Mouse (Mus musculus): ENCODE data around the gene Gtse1. TPM values are rescaled to one million over a fixed set of nuclear protein-coding genes. Genes with fewer than 3 reads are reported as not detected.

Gtse1 gene
- polyA plus RNA-seq (2015; fragmentation: Nextera tagmentation; extraction: Ambion mirVana) = 20.0 and 22.9 TPM in 2 replicates

DNA sequence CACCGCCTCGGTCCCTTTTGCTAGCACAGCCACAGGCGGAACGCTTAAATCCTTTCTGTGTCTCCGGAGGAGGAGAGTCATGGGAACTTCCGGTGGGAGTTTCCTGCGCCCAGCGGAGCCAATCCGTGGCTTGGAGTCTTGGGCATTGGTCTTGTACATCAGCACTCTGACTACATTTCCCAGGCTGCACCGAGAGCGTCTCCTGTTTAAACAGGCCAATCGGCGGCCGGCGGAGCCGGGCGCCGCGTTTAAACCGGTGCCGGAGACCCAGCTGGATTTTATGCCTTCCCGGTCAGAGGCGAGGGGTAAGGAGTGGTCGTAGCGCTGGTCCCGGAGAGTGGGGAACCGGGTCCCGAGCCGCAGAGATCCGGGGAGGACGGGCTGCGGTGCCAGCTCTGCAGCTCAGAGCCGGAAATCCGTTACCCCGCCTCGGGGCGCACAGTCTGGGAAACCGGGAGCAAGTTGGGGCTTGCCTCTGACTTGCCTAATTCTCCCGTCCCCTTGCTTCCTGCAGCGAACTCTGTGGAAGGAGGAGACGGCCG is at the start of gene Gtse1:
Gtse1 (plus strand) TSS at position 256 of the 542 bp plus-strand sequence.
- H3K9ac ChIP-seq (ENCODE audit: low read depth, low read length) = peak within 1 kb of the TSS; percentile 79
- H3K4me1 ChIP-seq (ENCODE audit: control insufficient read depth, insufficient read depth, low read length) = peaks cover 12% of the 10 kb centered on the region
- under 1% methylated on average over 42 of the region's 42 CpGs for WGBS

GRCm38 (mm10) chr15:85810462-85810805 is 49.1 kb upstream of the Gtse1 start:
- peak overlapping the region; percentile 82 for H3K4me3 ChIP-seq (ENCODE audit: low read length)
- peak overlapping the region; percentile 93 for H3K27ac ChIP-seq (ENCODE audit: low read length)

More for the DNA sequence above, at the start of gene Gtse1:
- H3K27ac ChIP-seq (ENCODE audit: low read length) = 0 out of 2 replicates have a peak within 1 kb of the TSS, but pooled peaks have one; percentile 25
- peak within 1 kb of the TSS; percentile 55 for H3K4me3 ChIP-seq (ENCODE audit: low read length)
- no peaks in the 10 kb centered on the region for H3K36me3 ChIP-seq (ENCODE audit: control insufficient read depth, insufficient read depth, low read length)
- H3K9me3 ChIP-seq (ENCODE audit: control insufficient read depth, low read length) = no peaks in the 10 kb centered on the region
- H3K4me2 ChIP-seq (ENCODE audit: low read depth, low read length) = peak within 1 kb of the TSS; percentile 87
- peak; percentile 99 for ATAC-seq
- H3K27me3 ChIP-seq (replicated peaks; ENCODE audit: control insufficient read depth, insufficient read depth, low read length) = no peaks in the 10 kb centered on the region

DNA sequence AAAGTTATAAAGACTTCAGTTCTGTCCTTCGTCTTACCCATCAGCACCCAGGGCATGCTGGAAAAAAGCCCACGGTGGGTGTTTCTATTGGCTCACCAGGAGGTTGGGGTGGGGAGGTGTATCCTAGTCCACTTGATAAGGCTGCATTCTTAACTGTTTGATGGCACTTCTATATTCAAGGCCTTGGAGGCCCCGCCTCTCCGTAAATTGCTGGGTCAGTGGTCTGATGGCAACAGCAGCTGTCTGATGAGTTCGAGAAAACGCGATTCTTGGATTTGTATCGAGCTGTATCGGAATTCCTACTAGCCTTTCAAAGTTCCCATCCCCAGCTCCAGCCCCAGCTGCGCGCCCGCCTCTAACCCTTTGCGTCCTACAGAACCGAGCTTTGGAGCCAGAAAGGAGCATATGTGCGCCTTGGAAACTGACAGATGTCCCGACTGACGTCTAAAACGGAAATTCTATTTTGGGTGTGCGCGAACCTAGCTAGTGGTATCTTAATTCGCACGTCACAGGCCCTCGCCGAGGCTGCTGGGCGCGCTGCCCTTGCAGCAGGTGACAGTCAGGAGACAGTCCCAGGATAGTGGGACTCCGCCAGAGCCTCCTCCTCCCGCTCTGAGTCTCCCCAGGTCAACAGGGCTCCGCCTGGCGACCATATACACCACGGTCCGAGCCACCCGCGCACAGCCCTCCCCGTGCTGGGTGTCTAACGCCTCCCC is 48.6 kb upstream of the Gtse1 start:
- H3K9ac ChIP-seq (ENCODE audit: low read depth, low read length) = peak overlapping the region; percentile 90
- no peaks in the 10 kb centered on the region for H3K9me3 ChIP-seq (ENCODE audit: control insufficient read depth, low read length)
- H3K36me3 ChIP-seq (ENCODE audit: control insufficient read depth, insufficient read depth, low read length) = no peaks in the 10 kb centered on the region
- no peaks in the 10 kb centered on the region for H3K27me3 ChIP-seq (replicated peaks; ENCODE audit: control insufficient read depth, insufficient read depth, low read length)
- H3K27ac ChIP-seq (ENCODE audit: low read length) = peak overlapping the region; percentile 93
- peak overlapping the region; percentile 80 for H3K4me2 ChIP-seq (ENCODE audit: low read depth, low read length)
- peak; percentile 91 for ATAC-seq
- H3K4me1 ChIP-seq (ENCODE audit: control insufficient read depth, insufficient read depth, low read length) = peaks cover 10% of the 10 kb centered on the region
- H3K4me3 ChIP-seq (ENCODE audit: low read length) = peak overlapping the region; percentile 82
- 3% methylated on average over 36 of the region's 36 CpGs for WGBS

More at GRCm38 (mm10) chr15:85810462-85810805, 49.1 kb upstream of the Gtse1 start:
- Histone ChIP-seq H3K4me2 (ENCODE audit: low read depth, low read length) (peak overlapping the region; percentile 80), H3K9ac (ENCODE audit: low read depth, low read length) (peak overlapping the region; percentile 90), H3K4me1 (ENCODE audit: control insufficient read depth, insufficient read depth, low read length) (peaks cover 10% of the 10 kb centered on the region), H3K9me3 (ENCODE audit: control insufficient read depth, low read length) (no peaks in the 10 kb centered on the region), H3K36me3 (ENCODE audit: control insufficient read depth, insufficient read depth, low read length) (no peaks in the 10 kb centered on the region), H3K27me3 (replicated peaks; ENCODE audit: control insufficient read depth, insufficient read depth, low read length) (no peaks in the 10 kb centered on the region)
- ATAC-seq = no peak
- 61% methylated on average over 5 of the region's 5 CpGs for WGBS

GRCm38 (mm10) chr15:85811535-85812277 is 47.8 kb upstream of the Gtse1 start, which contains the start of gene Cdpf1:
Gene Cdpf1, minus strand, starts transcription at chr15:85811697.
- peaks cover 10% of the 10 kb centered on the region for H3K4me1 ChIP-seq (ENCODE audit: control insufficient read depth, insufficient read depth, low read length)
- ATAC-seq = peak; percentile 91
- no peaks in the 10 kb centered on the region for H3K9me3 ChIP-seq (ENCODE audit: control insufficient read depth, low read length)
- H3K27me3 ChIP-seq (replicated peaks; ENCODE audit: control insufficient read depth, insufficient read depth, low read length) = no peaks in the 10 kb centered on the region
- H3K9ac ChIP-seq (ENCODE audit: low read depth, low read length) = peak within 1 kb of the TSS; percentile 90
- WGBS = 2% methylated on average over 36 of the region's 36 CpGs
- H3K27ac ChIP-seq (ENCODE audit: low read length) = peak within 1 kb of the TSS; percentile 93
- H3K4me3 ChIP-seq (ENCODE audit: low read length) = peak within 1 kb of the TSS; percentile 82
- no peaks in the 10 kb centered on the region for H3K36me3 ChIP-seq (ENCODE audit: control insufficient read depth, insufficient read depth, low read length)
- peak within 1 kb of the TSS; percentile 80 for H3K4me2 ChIP-seq (ENCODE audit: low read depth, low read length)

GRCm38 (mm10) chr15:85813428-85813827 is 46.1 kb upstream of the Gtse1 start:
- H3K36me3 ChIP-seq (ENCODE audit: control insufficient read depth, insufficient read depth, low read length) = no peaks in the 10 kb centered on the region
- H3K27me3 ChIP-seq (replicated peaks; ENCODE audit: control insufficient read depth, insufficient read depth, low read length) = no peaks in the 10 kb centered on the region
- H3K4me1 ChIP-seq (ENCODE audit: control insufficient read depth, insufficient read depth, low read length) = peaks cover 10% of the 10 kb centered on the region
- no peak overlapping the region for H3K27ac ChIP-seq (ENCODE audit: low read length)
- H3K4me3 ChIP-seq (ENCODE audit: low read length) = no peak overlapping the region
- H3K9me3 ChIP-seq (ENCODE audit: control insufficient read depth, low read length) = no peaks in the 10 kb centered on the region
- H3K9ac ChIP-seq (ENCODE audit: low read depth, low read length) = no peak overlapping the region
- ATAC-seq = peak; percentile 47
- WGBS = 46% methylated on average over 10 of the region's 10 CpGs
- no peak overlapping the region for H3K4me2 ChIP-seq (ENCODE audit: low read depth, low read length)

GRCm38 (mm10) chr15:85821203-85822010 is 38.1 kb upstream of the Gtse1 start, which contains the start of gene Pkdrej:
Gene Pkdrej, minus strand, starts transcription at chr15:85821734.
- no peaks in the 10 kb centered on the region for H3K36me3 ChIP-seq (ENCODE audit: control insufficient read depth, insufficient read depth, low read length)
- H3K4me2 ChIP-seq (ENCODE audit: low read depth, low read length) = peak within 1 kb of the TSS; percentile 99
- ATAC-seq = peak; percentile 91
- 1% methylated on average over 61 of the region's 65 CpGs for WGBS
- H3K27me3 ChIP-seq (replicated peaks; ENCODE audit: control insufficient read depth, insufficient read depth, low read length) = no peaks in the 10 kb centered on the region
- H3K9ac ChIP-seq (ENCODE audit: low read depth, low read length) = peak within 1 kb of the TSS; percentile 79
- no peaks in the 10 kb centered on the region for H3K9me3 ChIP-seq (ENCODE audit: control insufficient read depth, low read length)
- no peak within 1 kb of the TSS for H3K27ac ChIP-seq (ENCODE audit: low read length)
- peak within 1 kb of the TSS; percentile 55 for H3K4me3 ChIP-seq (ENCODE audit: low read length)
- peaks cover 6% of the 10 kb centered on the region; the same call in 1 of the 2 replicates for H3K4me1 ChIP-seq (ENCODE audit: control insufficient read depth, insufficient read depth, low read length)

DNA sequence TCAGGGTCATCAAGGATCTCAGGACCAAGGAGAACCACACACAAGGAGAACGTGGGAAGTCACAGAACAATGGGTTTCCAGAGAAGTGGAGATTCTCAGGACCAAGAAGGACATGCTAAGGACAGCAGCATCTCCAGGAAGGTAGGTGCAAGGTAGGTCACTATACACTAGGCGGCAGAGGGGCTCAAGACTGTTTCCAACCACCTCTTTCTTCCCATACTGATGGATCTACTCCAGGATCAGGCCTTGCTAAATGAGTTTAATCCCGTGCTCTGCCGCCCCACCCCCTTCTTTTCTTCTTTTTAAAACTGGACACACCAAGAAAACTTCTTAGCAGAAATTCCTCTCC is 37.6 kb upstream of the Gtse1 start:
- H3K9me3 ChIP-seq (ENCODE audit: control insufficient read depth, low read length) = no peaks in the 10 kb centered on the region
- 18% methylated on average over 4 of the region's 4 CpGs for WGBS
- H3K4me2 ChIP-seq (ENCODE audit: low read depth, low read length) = peak overlapping the region; percentile 99
- no peak overlapping the region for H3K27ac ChIP-seq (ENCODE audit: low read length)
- ATAC-seq = peak; percentile 84
- H3K4me3 ChIP-seq (ENCODE audit: low read length) = peak overlapping the region; percentile 55
- H3K27me3 ChIP-seq (replicated peaks; ENCODE audit: control insufficient read depth, insufficient read depth, low read length) = no peaks in the 10 kb centered on the region
- no peaks in the 10 kb centered on the region for H3K36me3 ChIP-seq (ENCODE audit: control insufficient read depth, insufficient read depth, low read length)
- peak overlapping the region; percentile 79 for H3K9ac ChIP-seq (ENCODE audit: low read depth, low read length)
- H3K4me1 ChIP-seq (ENCODE audit: control insufficient read depth, insufficient read depth, low read length) = peaks cover 6% of the 10 kb centered on the region; the same call in 1 of the 2 replicates

- 53% methylated on average over 5 of the region's 5 CpGs for WGBS
- peaks cover 4% of the 10 kb centered on the region; the same call in 1 of the 2 replicates for H3K4me1 ChIP-seq (ENCODE audit: control insufficient read depth, insufficient read depth, low read length)
- no peak overlapping the region for H3K27ac ChIP-seq (ENCODE audit: low read length)
- no peak for ATAC-seq
- no peaks in the 10 kb centered on the region for H3K27me3 ChIP-seq (replicated peaks; ENCODE audit: control insufficient read depth, insufficient read depth, low read length)
- no peak overlapping the region for H3K9ac ChIP-seq (ENCODE audit: low read depth, low read length)
- no peaks in the 10 kb centered on the region for H3K36me3 ChIP-seq (ENCODE audit: control insufficient read depth, insufficient read depth, low read length)
- H3K4me3 ChIP-seq (ENCODE audit: low read length) = no peak overlapping the region
- H3K9me3 ChIP-seq (ENCODE audit: control insufficient read depth, low read length) = no peaks in the 10 kb centered on the region
- H3K4me2 ChIP-seq (ENCODE audit: low read depth, low read length) = no peak overlapping the region
These were observed 32.9 kb upstream of the Gtse1 start for GRCm38 (mm10) chr15:85826676-85827075.
